Mouse (Mus musculus) midbrain, embryonic 12.5 days (tissue): ENCODE measurements around the gene Col16a1. TPM values are rescaled to one million over a fixed set of nuclear protein-coding genes. Genes with fewer than 3 reads are reported as not detected.

Experiments used
- ATAC-seq: fragments of 200-750 bp; cut with Nextera tagmentation; 2 replicates; pipeline ENCODE4 v1.8.0; 2017; ENCODE audit warnings: low read depth, moderate TSS enrichment, moderate library complexity; ENCODE audit not compliant: low FRiP score
- H3K27ac ChIP-seq: fragments of 300-500 bp; sonication (generic); replicated peaks from 2 replicates; pipeline ENCODE4 v1.5.1; 2016; ENCODE audit warnings: mild to moderate bottlenecking
- H3K27me3 ChIP-seq: fragments of 300-500 bp; sonication (generic); 2 replicates; pipeline ENCODE4 v1.6.1; 2016; ENCODE audit warnings: mild to moderate bottlenecking
- H3K36me3 ChIP-seq: fragments of 300-500 bp; sonication (generic); 2 replicates; pipeline ENCODE4 v1.6.1; 2016
- H3K4me1 ChIP-seq: fragments of 300-500 bp; sonication (generic); 2 replicates; pipeline ENCODE4 v1.6.1; 2016
- H3K4me2 ChIP-seq: fragments of 300-500 bp; sonication (generic); replicated peaks from 2 replicates; pipeline ENCODE4 v1.6.1; 2016; ENCODE audit warnings: mild to moderate bottlenecking, moderate library complexity
- H3K4me3 ChIP-seq: fragments of 300-500 bp; sonication (generic); 2 replicates; pipeline ENCODE4 v1.5.1; 2016; ENCODE audit warnings: mild to moderate bottlenecking
- H3K9ac ChIP-seq: fragments of 300-500 bp; sonication (generic); replicated peaks from 2 replicates; pipeline ENCODE4 v1.6.1; 2016; ENCODE audit warnings: mild to moderate bottlenecking, moderate library complexity
- H3K9me3 ChIP-seq: fragments of 300-500 bp; sonication (generic); 2 replicates; pipeline ENCODE4 v1.6.1; 2016; ENCODE audit warnings: mild to moderate bottlenecking
- whole genome bisulfite sequencing: fragments of 180-500 bp; shearing (Covaris S2); methylation state at CpG from one replicate; pipeline ENCODE4 v1.1.7; 2016; 5-methylcytosine and 5-hydroxymethylcytosine counted together
- polyA plus RNA-seq: library from polyadenylated mRNA; unstranded; fragments of >200 nt; fragmentation: Nextera tagmentation; extraction: Ambion mirVana; gene quantifications from 2 replicates; pipeline ENCODE4 v1.2.1, GENCODE M21; 2016

Gene Col16a1
- polyA plus RNA-seq, 1 experiment from 2014 or later = 28.9 TPM

- H3K27me3 ChIP-seq = peaks cover 68% of the 10 kb centered on the region
- peaks cover 24% of the 10 kb centered on the region for H3K4me1 ChIP-seq
- no peak for ATAC-seq
- H3K4me3 ChIP-seq = no peak overlapping the region
- no peaks in the 10 kb centered on the region for H3K36me3 ChIP-seq
- H3K9me3 ChIP-seq = no peaks in the 10 kb centered on the region
- H3K4me2 ChIP-seq = no peak overlapping the region
- no peak overlapping the region for H3K9ac ChIP-seq
- WGBS = 63% methylated on average over 9 of the region's 9 CpGs
- H3K27ac ChIP-seq = peak overlapping the region; percentile 54
Observed at GRCm38 (mm10) chr4:130140992-130141402, 93.4 kb downstream of the Col16a1 start.

- no peak for ATAC-seq
- Histone ChIP-seq H3K4me2 (no peak overlapping the region), H3K9me3 (no peaks in the 10 kb centered on the region), H3K4me1 (peaks cover 24% of the 10 kb centered on the region), H3K27me3 (peaks cover 61% of the 10 kb centered on the region), H3K9ac (no peak overlapping the region), H3K27ac (no peak overlapping the region), H3K36me3 (no peaks in the 10 kb centered on the region), H3K4me3 (no peak overlapping the region)
- 75% methylated on average over 3 of the region's 3 CpGs for WGBS
Observed at GRCm38 (mm10) chr4:130141786-130142185, 94.1 kb downstream of the Col16a1 start.

DNA sequence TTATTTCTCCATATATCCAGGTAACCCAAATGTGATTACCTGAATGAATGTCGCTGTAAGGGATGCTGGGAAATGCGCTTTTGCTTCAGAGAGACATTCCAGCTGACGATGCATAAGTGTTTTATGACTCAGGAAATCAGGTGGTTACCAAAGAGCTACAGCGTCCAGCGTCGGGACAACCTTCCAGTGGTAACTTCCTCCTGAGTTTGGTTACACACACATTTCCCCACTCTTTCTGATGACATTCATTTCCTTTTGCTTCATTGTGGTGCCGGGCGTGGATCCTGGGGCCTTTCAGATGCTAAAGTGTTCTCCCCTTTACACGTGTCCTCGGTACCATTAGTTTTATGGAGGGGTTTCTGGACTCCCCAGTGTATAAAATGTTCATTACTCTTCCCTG, 100.8 kb downstream of the Col16a1 start:
- no peak overlapping the region for H3K4me2 ChIP-seq
- H3K36me3 ChIP-seq = no peaks in the 10 kb centered on the region
- no peak overlapping the region for H3K9ac ChIP-seq
- H3K9me3 ChIP-seq = no peaks in the 10 kb centered on the region
- WGBS = 87% methylated on average over 10 of the region's 10 CpGs
- ATAC-seq = no peak
- no peaks in the 10 kb centered on the region for H3K4me1 ChIP-seq
- H3K27me3 ChIP-seq = peaks cover 11% of the 10 kb centered on the region
- no peak overlapping the region for H3K27ac ChIP-seq
- no peak overlapping the region for H3K4me3 ChIP-seq

Other genes with a start within 250 kb of the Col16a1 start
- gene Ptp4a2, start 236.6 kb upstream of the Col16a1 start, polyA plus RNA-seq = 345 and 375 TPM in 2 replicates
- gene Spocd1, start 118.6 kb upstream of the Col16a1 start, polyA plus RNA-seq = not detected in 2 replicates
- gene Adgrb2, start 63.0 kb upstream of the Col16a1 start, polyA plus RNA-seq = 7.4 and 9.8 TPM in 2 replicates
- 65.3 and 68.4 TPM in 2 replicates for gene Pef1, start 54.7 kb downstream of the Col16a1 start, polyA plus RNA-seq
- gene Hcrtr1, start 91.5 kb downstream of the Col16a1 start, polyA plus RNA-seq = 0.47 and 0.48 TPM in 2 replicates
- gene Tinagl1, start 127.3 kb downstream of the Col16a1 start, polyA plus RNA-seq = 4.8 and 7.9 TPM in 2 replicates
- not detected in 2 replicates for gene Gm853, start 174.6 kb downstream of the Col16a1 start, polyA plus RNA-seq
- gene Serinc2, start 231.4 kb downstream of the Col16a1 start, polyA plus RNA-seq = 62.3 and 66.3 TPM in 2 replicates